Comparison of ENCODE assay signal across 20 mouse cellular contexts in genomic region chr13:114876005-114876520, GRCm38 (mm10).
"Had no signal": no experiment of that assay in that cellular context is flagged by ENCODE, and none has a peak within 500 bp of the region (broad histone marks: within the 10 kb centered on the region; RNA-seq: fewer than 3 reads in every experiment).

No protein-coding gene starts in this region.

- H3K36me3 ChIP-seq: midbrain, embryonic 12.5 days; midbrain, embryonic 15.5 days; neural tube, embryonic 12.5 days; neural tube, embryonic 15.5 days; stomach, embryonic 15.5 days had no signal

- H3K27ac ChIP-seq: kidney, postnatal 0 days; layer of hippocampus, adult 2 months; left cerebral cortex, adult 2 months; liver, embryonic 14.5 days; macrophage; midbrain, embryonic 12.5 days; midbrain, embryonic 15.5 days; neural tube, embryonic 12.5 days; neural tube, embryonic 15.5 days; stomach, embryonic 15.5 days had no signal

- H3K9ac ChIP-seq: liver, embryonic 14.5 days; liver, postnatal 0 days; lung, embryonic 14.5 days; midbrain, embryonic 12.5 days; midbrain, embryonic 15.5 days; neural tube, embryonic 12.5 days; neural tube, embryonic 15.5 days; stomach, embryonic 15.5 days had no signal

- H3K9me3 ChIP-seq: midbrain, embryonic 12.5 days; midbrain, embryonic 15.5 days; neural tube, embryonic 12.5 days; neural tube, embryonic 15.5 days; stomach, embryonic 15.5 days had no signal

- H3K27me3 ChIP-seq: midbrain, embryonic 12.5 days; midbrain, embryonic 15.5 days; neural tube, embryonic 12.5 days; neural tube, embryonic 15.5 days; stomach, embryonic 15.5 days had no signal

- ATAC-seq: liver, postnatal 0 days; lung, postnatal 0 days; midbrain, embryonic 15.5 days had no signal

- H3K4me3 ChIP-seq: layer of hippocampus, adult 2 months; left cerebral cortex, adult 2 months; midbrain, embryonic 12.5 days; midbrain, embryonic 15.5 days; neural tube, embryonic 12.5 days; neural tube, embryonic 15.5 days; stomach, embryonic 15.5 days had no signal

- H3K4me1 ChIP-seq: midbrain, embryonic 12.5 days; midbrain, embryonic 15.5 days; neural tube, embryonic 12.5 days; neural tube, embryonic 15.5 days; stomach, embryonic 15.5 days had no signal

- DNase-seq: kidney, postnatal 25 days; layer of hippocampus, postnatal 36 days; liver, postnatal 0 days; lung, embryonic 14.5 days; right cerebral cortex, adult 18-20 months; right cerebral cortex, postnatal 14 days; right cerebral cortex, postnatal 4 days; spleen, adult 18-20 months; thymus, postnatal 36 days had no signal

- H3K4me2 ChIP-seq: lung, embryonic 14.5 days; midbrain, embryonic 12.5 days; midbrain, embryonic 15.5 days; neural tube, embryonic 12.5 days; neural tube, embryonic 15.5 days; stomach, embryonic 15.5 days had no signal
